Mouse (Mus musculus): Measurements from ENCODE around the gene Eddm3b.

Eddm3b gene

GRCm38 (mm10) chr14:51094096-51094875 is 19.9 kb upstream of the Eddm3b start:
- peak; percentile 33 for DNase-seq (ENCODE audit: low read depth)

GRCm38 (mm10) chr14:51094921-51095320 is 19.3 kb upstream of the Eddm3b start:
- DNase-seq (ENCODE audit: low read depth) = peak; percentile 17

- DNase-seq (ENCODE audit: low read depth) = no peak
Observed at GRCm38 (mm10) chr14:51095736-51096524, 18.3 kb upstream of the Eddm3b start.

- peak; percentile 29 for DNase-seq (ENCODE audit: low read depth)
Observed at GRCm38 (mm10) chr14:51098300-51098699, 15.9 kb upstream of the Eddm3b start.

GRCm38 (mm10) chr14:51098921-51099320 is 15.3 kb upstream of the Eddm3b start:
- no peak for DNase-seq (ENCODE audit: low read depth)

- DNase-seq (ENCODE audit: low read depth) = no peak
Observed at GRCm38 (mm10) chr14:51101284-51101683, 12.9 kb upstream of the Eddm3b start.

GRCm38 (mm10) chr14:51103217-51103616 is 11.0 kb upstream of the Eddm3b start:
- DNase-seq (ENCODE audit: low read depth) = peak; percentile 80

- no peak for DNase-seq (ENCODE audit: low read depth)
Observed at GRCm38 (mm10) chr14:51104366-51104765, 9.9 kb upstream of the Eddm3b start.

- DNase-seq (ENCODE audit: low read depth) = no peak
Observed at GRCm38 (mm10) chr14:51106449-51106967, 7.7 kb upstream of the Eddm3b start.

GRCm38 (mm10) chr14:51111966-51112365 is 2.3 kb upstream of the Eddm3b start:
- no peak for DNase-seq (ENCODE audit: low read depth)

GRCm38 (mm10) chr14:51113476-51113875 is 750 bp upstream of the Eddm3b start:
- no peak for DNase-seq (ENCODE audit: low read depth)

GRCm38 (mm10) chr14:51125684-51126083 is 11.5 kb downstream of the Eddm3b start:
- peak; percentile 43 for DNase-seq (ENCODE audit: low read depth)

GRCm38 (mm10) chr14:51127648-51128258 is 13.5 kb downstream of the Eddm3b start:
- no peak for DNase-seq (ENCODE audit: low read depth)

- no peak for DNase-seq (ENCODE audit: low read depth)
Observed at GRCm38 (mm10) chr14:51128775-51129623, 14.8 kb downstream of the Eddm3b start.

GRCm38 (mm10) chr14:51129624-51129975 is 15.4 kb downstream of the Eddm3b start:
- no peak for DNase-seq (ENCODE audit: low read depth)

- DNase-seq (ENCODE audit: low read depth) = no peak
Observed at GRCm38 (mm10) chr14:51130315-51130940, 16.2 kb downstream of the Eddm3b start.

GRCm38 (mm10) chr14:51131086-51131815 is 17.0 kb downstream of the Eddm3b start:
- DNase-seq (ENCODE audit: low read depth) = no peak

- DNase-seq (ENCODE audit: low read depth) = no peak
Observed at GRCm38 (mm10) chr14:51132372-51132771, 18.1 kb downstream of the Eddm3b start.

GRCm38 (mm10) chr14:51140342-51140741 is 26.1 kb downstream of the Eddm3b start:
- peak; percentile 9 for DNase-seq (ENCODE audit: low read depth)

GRCm38 (mm10) chr14:51142119-51142518 is 27.9 kb downstream of the Eddm3b start:
- DNase-seq (ENCODE audit: low read depth) = no peak

Data from NIH3T3 (cell line).